Mouse (Mus musculus) erythroblast, embryonic 14.5 days (primary cell): Measurements from ENCODE around the gene Mkln1.

Experiments
- GATA1 ChIP-seq: IDR thresholded peaks from 2 replicates; pipeline ENCODE4 v1.6.1; 2012; ENCODE audit warnings: low read length, inconsistent platforms, mixed read lengths
- TAL1 ChIP-seq: IDR thresholded peaks from 3 replicates; pipeline ENCODE4 v1.6.1; 2012; ENCODE audit warnings: low read length, inconsistent platforms, mixed read lengths

DNA sequence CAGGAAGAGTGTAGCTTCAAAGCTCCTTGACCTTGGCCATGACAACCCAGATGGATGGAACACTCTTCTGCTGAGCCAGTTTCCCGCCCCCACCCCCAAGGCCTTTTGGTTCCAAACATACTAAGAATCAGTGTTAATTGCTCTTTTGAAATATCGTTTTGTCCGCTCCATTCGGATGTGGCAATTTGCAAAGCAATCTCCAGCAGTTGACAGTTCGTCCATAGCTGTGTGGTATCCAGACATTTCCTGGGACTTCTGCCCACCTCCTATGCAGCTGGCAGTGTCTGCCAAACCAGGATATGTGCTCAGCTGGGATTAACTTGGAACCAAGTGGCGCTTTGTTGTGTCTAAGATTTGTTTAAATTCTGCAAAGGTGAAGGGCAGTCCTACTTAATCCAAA, 8.8 kb upstream of the Mkln1 start:
- TF ChIP-seq GATA1 (no peak), TAL1 (no peak)
